Mouse (Mus musculus): ENCODE measurements at regions not wholly inside any gene's neighbourhood (a gene's known extent, or its start where the extent isn't known, plus 50 kb on each side); places are given as distances from the start of the nearest gene placed in this dataset.
A peak's percentile ranks its signal among the peaks of the same experiment; 100 is the strongest.

DNA sequence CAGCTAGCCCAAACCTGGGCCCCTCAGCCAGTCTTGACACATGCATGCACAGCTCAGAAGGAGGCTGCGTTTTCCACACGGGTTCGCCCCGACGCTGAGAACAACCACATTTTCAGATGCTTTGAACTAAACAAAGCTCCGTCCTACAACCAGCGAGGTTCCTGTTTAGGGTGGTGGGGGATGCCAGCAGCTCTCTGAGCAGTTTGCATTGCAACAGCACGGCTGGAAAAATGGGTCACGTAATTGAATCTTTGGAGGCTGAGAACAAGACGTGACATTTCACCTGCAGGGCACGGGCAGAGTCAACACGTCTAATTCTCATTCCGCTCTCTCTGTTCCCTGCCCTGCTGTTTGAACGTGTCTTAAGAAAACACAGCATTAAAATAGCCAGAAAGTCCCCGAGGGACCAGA is 119.2 kb downstream of the Syk start:
- H3K4me3 ChIP-seq (ENCODE audit: low read depth, low read length) = no peak overlapping the region
- no peak overlapping the region for H3K27ac ChIP-seq (ENCODE audit: low read depth, low read length)
- no peaks in the 10 kb centered on the region for H3K36me3 ChIP-seq (ENCODE audit: control insufficient read depth, insufficient read depth, low read length)
- no peak overlapping the region for H3K9ac ChIP-seq (ENCODE audit: low read depth, low read length)
- 59% methylated on average over 15 of the region's 15 CpGs for WGBS
- H3K9me3 ChIP-seq (ENCODE audit: control insufficient read depth, low read length) = no peaks in the 10 kb centered on the region
- H3K27me3 ChIP-seq (replicated peaks; ENCODE audit: control insufficient read depth, insufficient read depth, low read length) = no peaks in the 10 kb centered on the region
- ATAC-seq (replicated peaks; ENCODE audit: low FRiP score) = no peak
- DNase-seq (ENCODE audit: low spot score) = no peak
- H3K4me1 ChIP-seq (replicated peaks; ENCODE audit: control insufficient read depth, insufficient read depth, low read length) = no peaks in the 10 kb centered on the region
- no peak overlapping the region for H3K4me2 ChIP-seq

DNA sequence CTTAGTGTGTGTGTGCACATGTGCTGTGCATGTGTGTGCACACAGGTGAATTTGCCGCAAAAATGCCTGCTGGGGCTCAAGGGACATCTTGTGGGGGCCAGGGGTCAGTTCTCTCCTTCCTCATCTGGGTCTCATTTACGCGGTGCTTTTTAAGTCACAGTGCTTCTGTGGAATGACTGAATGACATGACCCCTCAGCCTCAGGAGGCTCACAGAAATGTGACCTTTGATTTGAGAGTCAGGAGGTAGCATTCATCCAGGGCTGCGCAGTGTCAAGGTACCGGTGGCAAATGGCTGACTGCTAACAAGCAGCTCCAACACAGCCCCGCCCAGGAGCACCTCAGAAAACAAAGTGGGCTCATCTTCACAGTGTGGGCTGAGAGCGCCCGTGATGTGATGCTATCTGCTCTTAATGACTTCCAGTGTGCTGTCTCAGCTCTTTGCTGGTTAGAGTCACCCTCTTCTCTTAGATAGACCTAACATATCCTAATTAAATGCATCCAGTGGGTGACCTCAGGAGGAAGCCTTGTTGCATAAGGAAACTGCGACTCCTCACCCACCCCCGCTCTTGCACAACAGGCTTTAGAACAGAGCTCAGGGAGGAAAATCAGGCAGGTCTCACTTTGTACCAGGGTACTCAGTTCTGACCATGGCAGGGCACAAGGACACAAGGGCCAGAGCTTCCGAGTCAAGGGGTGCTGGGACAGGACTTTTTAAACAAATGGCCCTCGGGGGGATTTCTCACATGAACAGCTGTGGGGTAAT is 120.6 kb downstream of the Syk start:
- H3K4me1 ChIP-seq (replicated peaks; ENCODE audit: control insufficient read depth, insufficient read depth, low read length) = no peaks in the 10 kb centered on the region
- H3K36me3 ChIP-seq (ENCODE audit: control insufficient read depth, insufficient read depth, low read length) = no peaks in the 10 kb centered on the region
- no peak overlapping the region for H3K4me2 ChIP-seq
- no peak overlapping the region for H3K27ac ChIP-seq (ENCODE audit: low read depth, low read length)
- no peaks in the 10 kb centered on the region for H3K27me3 ChIP-seq (replicated peaks; ENCODE audit: control insufficient read depth, insufficient read depth, low read length)
- DNase-seq (ENCODE audit: low spot score) (no peak), ATAC-seq (replicated peaks; ENCODE audit: low FRiP score) (no peak)
- no peaks in the 10 kb centered on the region for H3K9me3 ChIP-seq (ENCODE audit: control insufficient read depth, low read length)
- H3K9ac ChIP-seq (ENCODE audit: low read depth, low read length) = no peak overlapping the region
- no peak overlapping the region for H3K4me3 ChIP-seq (ENCODE audit: low read depth, low read length)
- 53% methylated on average over 12 of the region's 12 CpGs for WGBS

DNA sequence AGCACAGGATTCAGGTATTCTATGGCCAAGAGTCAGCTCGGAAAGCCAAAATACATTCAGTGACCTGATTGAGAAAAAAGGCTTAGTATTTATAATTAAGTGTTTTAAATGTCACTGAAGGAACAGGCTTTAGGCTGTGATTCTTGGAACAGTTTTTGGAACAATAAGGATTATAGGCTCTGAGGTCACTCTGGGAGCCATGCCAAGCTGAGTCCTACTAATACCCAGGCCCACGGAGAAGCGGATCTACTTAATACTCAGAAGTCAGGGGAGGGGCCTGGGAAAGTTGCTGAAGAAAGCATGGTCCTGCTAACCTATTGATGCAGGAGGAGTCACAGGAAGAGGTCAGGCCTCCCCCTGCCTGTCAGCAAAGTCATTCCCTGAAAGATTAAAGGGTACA is 121.7 kb downstream of the Syk start:
- 80% methylated on average over 3 of the region's 3 CpGs for WGBS
- Histone ChIP-seq H3K27me3 (replicated peaks; ENCODE audit: control insufficient read depth, insufficient read depth, low read length) (no peaks in the 10 kb centered on the region), H3K4me1 (replicated peaks; ENCODE audit: control insufficient read depth, insufficient read depth, low read length) (no peaks in the 10 kb centered on the region), H3K36me3 (ENCODE audit: control insufficient read depth, insufficient read depth, low read length) (no peaks in the 10 kb centered on the region), H3K9ac (ENCODE audit: low read depth, low read length) (no peak overlapping the region), H3K27ac (ENCODE audit: low read depth, low read length) (no peak overlapping the region), H3K4me2 (no peak overlapping the region), H3K4me3 (ENCODE audit: low read depth, low read length) (no peak overlapping the region), H3K9me3 (ENCODE audit: control insufficient read depth, low read length) (no peaks in the 10 kb centered on the region)
- no peak for DNase-seq (ENCODE audit: low spot score)
- ATAC-seq (replicated peaks; ENCODE audit: low FRiP score) = no peak

DNA sequence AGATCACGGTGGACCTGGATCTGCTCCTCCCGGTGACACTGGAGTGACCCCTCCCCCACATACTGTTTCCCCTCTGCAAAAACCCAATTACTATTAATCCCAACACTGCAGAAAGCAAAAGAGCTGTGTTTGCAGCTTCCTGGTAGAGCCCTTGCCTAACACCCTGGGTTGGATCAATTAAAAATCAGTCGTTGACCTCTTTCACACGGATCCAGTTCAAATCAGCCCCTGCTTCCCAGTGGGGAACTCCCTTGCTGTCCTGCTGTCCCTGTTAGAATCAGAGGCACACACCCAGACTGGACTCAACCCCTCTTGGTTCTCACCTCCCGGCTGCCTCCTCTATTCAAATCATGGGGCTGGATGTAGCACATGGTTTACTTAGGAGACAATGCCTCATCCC is 126.6 kb downstream of the Syk start:
- no peak overlapping the region for H3K4me2 ChIP-seq
- no peak overlapping the region for H3K9ac ChIP-seq (ENCODE audit: low read depth, low read length)
- H3K36me3 ChIP-seq (ENCODE audit: control insufficient read depth, insufficient read depth, low read length) = no peaks in the 10 kb centered on the region
- 60% methylated on average over 5 of the region's 5 CpGs for WGBS
- ATAC-seq (replicated peaks; ENCODE audit: low FRiP score) (no peak), DNase-seq (ENCODE audit: low spot score) (no peak)
- H3K4me1 ChIP-seq (replicated peaks; ENCODE audit: control insufficient read depth, insufficient read depth, low read length) = no peaks in the 10 kb centered on the region
- H3K27me3 ChIP-seq (replicated peaks; ENCODE audit: control insufficient read depth, insufficient read depth, low read length) = no peaks in the 10 kb centered on the region
- no peaks in the 10 kb centered on the region for H3K9me3 ChIP-seq (ENCODE audit: control insufficient read depth, low read length)
- H3K27ac ChIP-seq (ENCODE audit: low read depth, low read length) = no peak overlapping the region
- no peak overlapping the region for H3K4me3 ChIP-seq (ENCODE audit: low read depth, low read length)

DNA sequence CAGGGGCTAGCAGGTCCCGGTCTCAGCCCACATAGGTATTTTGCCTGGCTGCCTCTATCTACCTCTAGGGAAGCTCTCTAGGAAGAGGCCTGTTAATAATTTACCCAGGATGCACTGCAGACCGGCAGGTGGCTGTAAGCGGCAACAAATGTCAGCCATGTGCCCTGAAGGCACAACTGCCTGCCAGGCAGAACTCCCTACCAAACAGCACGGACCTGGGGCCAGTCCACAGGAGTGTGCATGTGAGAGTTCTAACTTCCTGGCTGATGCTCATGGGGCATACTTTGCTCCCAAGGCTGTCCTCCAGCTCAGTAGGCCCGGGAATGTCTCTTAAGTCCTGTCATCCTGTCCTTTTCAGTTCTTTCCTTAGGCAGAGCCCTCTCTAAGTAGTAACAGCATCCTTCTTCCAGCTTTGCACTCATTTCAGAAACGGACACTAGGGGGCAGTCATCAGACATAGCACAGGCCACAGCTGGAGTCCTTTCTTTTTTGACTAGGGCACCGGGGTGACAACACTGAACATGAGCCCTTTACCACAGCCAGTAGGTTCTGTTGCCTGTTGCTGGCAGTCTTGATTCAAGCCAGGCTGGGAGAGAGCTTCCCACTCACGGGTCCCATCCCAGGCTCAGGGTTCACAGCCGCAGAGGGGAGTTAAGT is 128.9 kb downstream of the Syk start:
- peak; percentile 65 for DNase-seq (ENCODE audit: low spot score)
- Histone ChIP-seq H3K9ac (ENCODE audit: low read depth, low read length) (no peak overlapping the region), H3K27ac (ENCODE audit: low read depth, low read length) (no peak overlapping the region), H3K4me2 (no peak overlapping the region), H3K4me1 (replicated peaks; ENCODE audit: control insufficient read depth, insufficient read depth, low read length) (no peaks in the 10 kb centered on the region), H3K36me3 (ENCODE audit: control insufficient read depth, insufficient read depth, low read length) (no peaks in the 10 kb centered on the region), H3K27me3 (replicated peaks; ENCODE audit: control insufficient read depth, insufficient read depth, low read length) (no peaks in the 10 kb centered on the region), H3K9me3 (ENCODE audit: control insufficient read depth, low read length) (no peaks in the 10 kb centered on the region), H3K4me3 (ENCODE audit: low read depth, low read length) (no peak overlapping the region)
- WGBS = 37% methylated on average over 9 of the region's 9 CpGs
- no peak for ATAC-seq (replicated peaks; ENCODE audit: low FRiP score)

DNA sequence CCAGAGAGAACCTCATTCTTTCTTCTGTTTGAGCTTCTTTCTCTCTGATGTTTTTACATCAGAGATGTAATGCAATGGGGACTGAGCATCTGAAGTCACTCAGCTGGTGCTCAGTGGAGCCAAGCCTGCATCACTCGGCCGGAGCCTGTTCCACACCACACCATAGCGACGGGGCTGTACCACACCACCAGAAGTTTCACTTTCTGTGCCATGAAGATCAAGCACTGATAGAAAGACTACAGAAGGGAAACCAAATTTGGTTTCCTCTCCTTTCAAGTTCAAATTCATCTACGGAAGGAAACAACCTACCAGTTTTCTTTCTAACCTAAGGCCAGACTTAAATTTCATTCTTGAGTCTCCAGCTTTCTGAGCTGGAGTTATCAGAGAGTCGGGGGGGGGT is 138.5 kb downstream of the Syk start:
- ATAC-seq (replicated peaks; ENCODE audit: low FRiP score) (no peak), DNase-seq (ENCODE audit: low spot score) (no peak)
- Histone ChIP-seq H3K36me3 (ENCODE audit: control insufficient read depth, insufficient read depth, low read length) (no peaks in the 10 kb centered on the region), H3K27me3 (replicated peaks; ENCODE audit: control insufficient read depth, insufficient read depth, low read length) (no peaks in the 10 kb centered on the region), H3K9ac (ENCODE audit: low read depth, low read length) (no peak overlapping the region), H3K4me2 (no peak overlapping the region), H3K9me3 (ENCODE audit: control insufficient read depth, low read length) (no peaks in the 10 kb centered on the region), H3K4me1 (replicated peaks; ENCODE audit: control insufficient read depth, insufficient read depth, low read length) (no peaks in the 10 kb centered on the region), H3K4me3 (ENCODE audit: low read depth, low read length) (no peak overlapping the region), H3K27ac (ENCODE audit: low read depth, low read length) (no peak overlapping the region)
- WGBS = 82% methylated on average over 6 of the region's 6 CpGs

DNA sequence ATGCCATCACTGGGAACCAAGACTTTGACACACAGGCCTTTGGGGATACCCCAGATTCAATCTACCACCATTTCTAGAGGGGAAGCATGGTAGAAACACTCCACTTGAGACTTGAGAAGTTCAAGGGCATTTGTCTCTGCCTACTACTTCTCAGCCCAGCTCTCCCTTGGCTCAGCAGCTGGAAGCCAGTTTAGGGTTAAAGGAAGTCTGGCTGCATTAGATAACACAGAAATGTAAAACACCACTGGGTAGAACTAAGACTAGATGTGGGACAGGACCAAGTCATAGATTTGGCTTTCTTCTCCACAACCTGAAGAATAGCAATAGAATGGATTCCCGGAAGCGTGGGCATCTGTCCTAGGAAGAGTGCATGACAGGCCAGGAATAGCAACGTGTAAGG is 139.7 kb downstream of the Syk start:
- Histone ChIP-seq H3K4me2 (no peak overlapping the region), H3K9me3 (ENCODE audit: control insufficient read depth, low read length) (no peaks in the 10 kb centered on the region), H3K27ac (ENCODE audit: low read depth, low read length) (no peak overlapping the region), H3K4me3 (ENCODE audit: low read depth, low read length) (no peak overlapping the region), H3K4me1 (replicated peaks; ENCODE audit: control insufficient read depth, insufficient read depth, low read length) (no peaks in the 10 kb centered on the region), H3K27me3 (replicated peaks; ENCODE audit: control insufficient read depth, insufficient read depth, low read length) (no peaks in the 10 kb centered on the region), H3K9ac (ENCODE audit: low read depth, low read length) (no peak overlapping the region), H3K36me3 (ENCODE audit: control insufficient read depth, insufficient read depth, low read length) (no peaks in the 10 kb centered on the region)
- DNase-seq (ENCODE audit: low spot score) (no peak), ATAC-seq (replicated peaks; ENCODE audit: low FRiP score) (no peak)
- 62% methylated on average over 3 of the region's 3 CpGs for WGBS

DNA sequence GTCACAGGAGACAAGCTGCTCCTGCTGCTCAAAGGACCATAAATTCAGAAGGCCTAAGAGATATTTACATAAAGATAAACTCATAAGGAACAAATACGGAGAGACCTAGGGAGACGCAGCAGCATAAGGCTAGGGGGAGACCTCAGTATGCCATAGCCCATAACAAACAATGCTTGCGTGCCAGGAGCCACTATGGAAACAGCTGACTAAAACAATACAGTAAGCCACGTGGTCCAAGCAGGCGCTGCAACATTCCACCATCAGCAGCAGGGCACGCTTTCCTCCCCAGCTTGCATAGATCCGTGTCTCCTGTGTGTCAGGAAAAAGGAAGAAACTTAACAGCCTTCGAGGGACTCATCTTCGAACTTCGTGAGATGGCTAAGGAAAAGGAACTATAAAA is 143.1 kb downstream of the Syk start:
- Histone ChIP-seq H3K9me3 (ENCODE audit: control insufficient read depth, low read length) (no peaks in the 10 kb centered on the region), H3K9ac (ENCODE audit: low read depth, low read length) (no peak overlapping the region), H3K27ac (ENCODE audit: low read depth, low read length) (no peak overlapping the region), H3K4me3 (ENCODE audit: low read depth, low read length) (no peak overlapping the region), H3K27me3 (replicated peaks; ENCODE audit: control insufficient read depth, insufficient read depth, low read length) (no peaks in the 10 kb centered on the region), H3K36me3 (ENCODE audit: control insufficient read depth, insufficient read depth, low read length) (no peaks in the 10 kb centered on the region), H3K4me1 (replicated peaks; ENCODE audit: control insufficient read depth, insufficient read depth, low read length) (no peaks in the 10 kb centered on the region), H3K4me2 (no peak overlapping the region)
- ATAC-seq (replicated peaks; ENCODE audit: low FRiP score) (no peak), DNase-seq (ENCODE audit: low spot score) (no peak)
- 59% methylated on average over 10 of the region's 10 CpGs for WGBS

DNA sequence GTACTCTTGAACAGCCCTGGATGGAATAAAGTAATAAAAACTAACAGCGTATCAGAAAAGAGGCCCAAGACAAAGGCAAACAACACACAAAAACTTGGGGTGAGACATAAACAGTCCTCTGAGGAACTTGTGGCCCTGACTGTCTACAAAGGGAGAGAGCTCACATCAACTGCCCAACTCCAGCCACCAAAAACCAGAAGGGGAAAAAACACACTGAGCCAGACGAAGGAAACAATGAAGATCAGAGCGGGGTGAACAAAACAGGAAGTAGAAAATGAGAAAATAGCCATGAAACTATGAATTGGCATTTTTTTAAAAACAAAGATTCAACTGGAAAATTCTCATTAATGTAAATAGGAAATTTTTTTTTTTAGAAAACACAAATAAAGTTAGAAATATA is 143.6 kb downstream of the Syk start:
- Histone ChIP-seq H3K4me2 (no peak overlapping the region), H3K36me3 (ENCODE audit: control insufficient read depth, insufficient read depth, low read length) (no peaks in the 10 kb centered on the region), H3K9ac (ENCODE audit: low read depth, low read length) (no peak overlapping the region), H3K4me3 (ENCODE audit: low read depth, low read length) (no peak overlapping the region), H3K9me3 (ENCODE audit: control insufficient read depth, low read length) (no peaks in the 10 kb centered on the region), H3K27me3 (replicated peaks; ENCODE audit: control insufficient read depth, insufficient read depth, low read length) (no peaks in the 10 kb centered on the region), H3K4me1 (replicated peaks; ENCODE audit: control insufficient read depth, insufficient read depth, low read length) (no peaks in the 10 kb centered on the region), H3K27ac (ENCODE audit: low read depth, low read length) (no peak overlapping the region)
- 62% methylated on average over 3 of the region's 3 CpGs for WGBS
- no peak for ATAC-seq (replicated peaks; ENCODE audit: low FRiP score)
- no peak for DNase-seq (ENCODE audit: low spot score)

Measured in liver, embryonic 11.5 days (tissue).